Mouse (Mus musculus) ovary, postnatal 14 days (tissue): ENCODE measurements around the gene Gm27029.
A peak's percentile ranks its signal among the peaks of the same experiment; 100 is the strongest.
"Not testable (repeated sequence)": the region's sequence is repeated elsewhere in the genome, so short reads cannot be mapped to it uniquely, and the experiment has no call there.

Source experiments
- DNase-seq: peaks from one replicate; pipeline ENCODE4 v3.0.0; 2022; ENCODE audit warnings: low spot score

Gm27029 gene

GRCm38 (mm10) chr11:101455627-101456026 is 31.0 kb upstream of the Gm27029 start:
- no peak for DNase-seq

GRCm38 (mm10) chr11:101454702-101455101 is 30.1 kb upstream of the Gm27029 start:
- DNase-seq = no peak

GRCm38 (mm10) chr11:101452093-101452774 is 27.6 kb upstream of the Gm27029 start:
- no peak for DNase-seq

- no peak for DNase-seq
Observed at GRCm38 (mm10) chr11:101451536-101451935, 26.9 kb upstream of the Gm27029 start.

GRCm38 (mm10) chr11:101450394-101450793 is 25.8 kb upstream of the Gm27029 start:
- DNase-seq = no peak

GRCm38 (mm10) chr11:101449596-101449995 is 25.0 kb upstream of the Gm27029 start:
- not testable (repeated sequence) for DNase-seq

GRCm38 (mm10) chr11:101448899-101449298 is 24.3 kb upstream of the Gm27029 start:
- DNase-seq = no peak

GRCm38 (mm10) chr11:101448274-101448746 is 23.7 kb upstream of the Gm27029 start, which contains the start of gene Ifi35:
Ifi35 (plus strand) TSS chr11:101448407.
- no peak for DNase-seq

GRCm38 (mm10) chr11:101447786-101448185 is 23.2 kb upstream of the Gm27029 start:
- DNase-seq = no peak

GRCm38 (mm10) chr11:101446860-101447259 is 22.3 kb upstream of the Gm27029 start:
- not testable (repeated sequence) for DNase-seq

GRCm38 (mm10) chr11:101446319-101446718 is 21.7 kb upstream of the Gm27029 start:
- DNase-seq = no peak

GRCm38 (mm10) chr11:101442760-101443159 is 18.2 kb upstream of the Gm27029 start:
- no peak for DNase-seq

- DNase-seq = peak; percentile 90
Observed at GRCm38 (mm10) chr11:101442127-101442693, 17.6 kb upstream of the Gm27029 start, which contains the start of gene Rpl27. Rpl27 (plus strand) TSS chr11:101442298.

- not testable (repeated sequence) for DNase-seq
Observed at GRCm38 (mm10) chr11:101441450-101442126, 17.0 kb upstream of the Gm27029 start.

- not testable (repeated sequence) for DNase-seq
Observed at GRCm38 (mm10) chr11:101438006-101438405, 13.4 kb upstream of the Gm27029 start.

GRCm38 (mm10) chr11:101436916-101437315 is 12.3 kb upstream of the Gm27029 start:
- no peak for DNase-seq

- no peak for DNase-seq
Observed at GRCm38 (mm10) chr11:101435831-101436230, 11.2 kb upstream of the Gm27029 start.

- no peak for DNase-seq
Observed at GRCm38 (mm10) chr11:101433396-101433795, 8.8 kb upstream of the Gm27029 start.

- no peak for DNase-seq
Observed at GRCm38 (mm10) chr11:101431327-101431726, 6.7 kb upstream of the Gm27029 start.

- no peak for DNase-seq
Observed at GRCm38 (mm10) chr11:101426165-101426564, 1.6 kb upstream of the Gm27029 start.

GRCm38 (mm10) chr11:101424925-101425813 is 573 bp upstream of the Gm27029 start, which contains the start of the genes Rundc1 and Ptges3l:
Rundc1 (plus strand) TSS chr11:101425085.
Ptges3l (minus strand) TSS chr11:101425333.
- peak; percentile 100 for DNase-seq

GRCm38 (mm10) chr11:101420148-101420547 is 4.4 kb downstream of the Gm27029 start:
- no peak for DNase-seq
